Mouse (Mus musculus): ENCODE data around the gene Cplx2.

- TF ChIP-seq CTCF (IDR thresholded peaks at IDR 0.05; ENCODE audit: extremely low read depth, insufficient read depth, insufficient read length, insufficient replicate concordance) (peak; percentile 26; the same call in 1 of the 2 replicates), POLR2A (IDR thresholded peaks at IDR 0.05; ENCODE audit: low read depth, low read length) (no peak)
Observed at GRCm38 (mm10) chr13:54322396-54323306, 48.5 kb upstream of the Cplx2 start.

Data from spleen, adult 2 months (tissue).